Mouse (Mus musculus) brain, adult 2 months (tissue): ENCODE data around the gene Gabrq.
A peak's percentile ranks its signal among the peaks of the same experiment; 100 is the strongest.

Experiments
- DNase-seq: peaks from one replicate; pipeline ENCODE4 v3.0.0; 2011; ENCODE audit warnings: low read depth, low spot score

Gabrq gene

DNA sequence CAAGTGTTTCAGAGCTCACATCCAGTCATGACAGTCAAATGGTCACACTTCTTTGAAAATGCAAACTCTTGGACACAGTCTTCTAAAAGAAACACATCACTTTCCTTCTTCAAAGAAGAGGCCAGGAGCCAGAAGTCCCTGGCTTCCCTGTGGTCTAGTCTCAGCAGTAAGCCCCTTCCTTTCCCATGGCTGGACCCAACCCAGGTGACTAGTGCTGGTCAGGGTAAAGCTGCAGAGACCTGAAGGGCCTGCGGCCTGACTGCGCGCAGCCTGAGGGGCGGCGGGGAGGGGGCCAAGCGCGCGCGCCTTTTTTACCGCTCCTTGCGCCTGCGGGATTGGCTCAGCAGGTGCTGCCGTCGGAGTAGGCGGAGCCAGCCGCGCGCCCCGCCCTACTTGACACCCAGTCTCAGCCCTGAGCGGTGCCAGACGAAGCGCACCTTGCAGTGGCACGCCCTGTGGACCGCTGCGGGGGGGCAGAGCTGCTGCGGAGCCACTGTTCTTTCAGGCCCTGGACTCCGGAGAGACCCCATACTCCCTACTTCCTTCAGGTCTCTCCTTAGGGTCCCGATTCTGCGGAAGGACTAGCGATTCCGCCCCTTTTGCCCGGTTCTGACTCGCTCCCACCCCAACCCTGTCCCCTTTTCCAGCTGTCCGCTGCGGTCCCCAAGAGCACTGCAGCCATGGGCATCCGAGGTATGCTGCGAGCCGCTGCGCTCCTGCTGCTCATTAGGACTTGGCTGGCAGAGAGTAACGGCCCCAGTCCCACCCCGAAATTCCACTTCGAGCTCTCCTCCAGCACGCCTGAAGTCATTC is at the start of gene Gabrq:
TSS of gene Gabrq (plus strand) at position 403 of the 813 bp plus-strand sequence.
- peak; percentile 12 for DNase-seq

DNA sequence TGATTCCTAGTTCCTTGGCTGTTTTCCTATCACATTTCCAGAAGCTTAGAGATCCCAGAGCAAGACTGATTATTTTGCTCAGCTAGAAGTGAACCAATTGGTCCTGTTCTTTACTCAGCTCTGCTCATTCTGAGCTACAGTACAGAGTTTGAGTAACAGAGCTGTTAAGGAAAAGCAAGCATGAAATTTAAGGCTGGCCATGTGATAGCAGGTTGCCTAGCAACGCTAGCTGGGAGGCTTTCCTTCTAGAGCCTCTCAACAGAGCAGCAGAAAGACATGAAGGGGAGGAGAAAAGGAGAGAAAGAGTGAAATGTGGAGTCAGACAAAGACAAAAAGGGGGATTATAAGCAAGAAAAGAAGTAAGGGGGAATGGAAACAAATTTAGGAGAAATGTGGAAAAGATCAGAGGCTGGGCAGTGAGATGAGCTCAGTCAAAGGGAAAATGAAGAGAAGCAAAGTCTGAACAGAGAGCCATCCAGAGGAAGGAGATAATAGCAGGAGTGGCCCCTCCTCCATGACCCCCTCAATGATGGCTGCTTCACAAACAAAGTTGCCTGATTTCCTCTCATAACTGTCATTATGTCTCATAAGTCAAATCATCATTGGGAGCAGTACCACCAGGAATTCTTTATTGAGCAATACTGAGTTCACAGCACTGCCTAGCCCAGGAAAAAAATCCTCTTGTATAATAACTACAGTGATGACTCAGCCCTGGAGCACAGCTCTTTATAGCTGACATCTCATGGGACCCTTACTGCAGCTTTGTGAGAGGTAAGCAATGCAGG is 36.0 kb upstream of the Gabrq start:
- peak; percentile 85 for DNase-seq

DNA sequence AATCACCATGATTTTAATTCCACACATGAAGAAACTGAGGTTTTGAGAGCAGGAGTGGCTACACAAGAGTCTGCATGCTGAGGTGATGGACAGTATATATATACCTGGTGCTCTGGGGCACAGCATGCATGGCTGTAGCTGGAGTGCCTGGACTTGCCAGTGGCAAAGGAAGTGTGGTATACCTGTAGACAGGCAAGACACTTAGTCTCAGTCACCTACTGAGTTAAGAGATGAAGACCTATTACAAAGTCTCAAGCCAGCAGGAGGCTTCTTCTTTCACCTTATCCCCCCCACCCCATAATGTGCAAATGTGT is 35.5 kb upstream of the Gabrq start:
- no peak for DNase-seq

DNA sequence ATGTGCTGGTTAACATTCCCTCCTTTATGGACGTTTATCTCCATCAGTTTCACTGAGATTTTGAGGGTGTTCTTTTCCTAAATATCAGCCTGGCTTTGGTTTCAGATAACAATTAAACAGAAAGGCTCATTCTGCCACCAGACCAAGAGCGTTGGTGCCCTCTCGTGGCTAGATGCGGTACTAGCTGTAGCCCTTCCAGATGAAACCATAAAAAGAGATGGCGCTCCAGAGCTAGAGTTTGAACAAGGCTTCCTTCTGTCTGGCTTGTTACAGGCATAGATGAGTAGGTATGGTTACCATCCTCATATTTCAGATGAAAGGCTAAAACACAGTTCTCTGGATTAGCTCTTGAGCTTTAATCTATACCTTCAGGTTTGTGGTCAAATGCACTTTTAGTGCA is 5.4 kb upstream of the Gabrq start:
- DNase-seq: peak; percentile 71

DNA sequence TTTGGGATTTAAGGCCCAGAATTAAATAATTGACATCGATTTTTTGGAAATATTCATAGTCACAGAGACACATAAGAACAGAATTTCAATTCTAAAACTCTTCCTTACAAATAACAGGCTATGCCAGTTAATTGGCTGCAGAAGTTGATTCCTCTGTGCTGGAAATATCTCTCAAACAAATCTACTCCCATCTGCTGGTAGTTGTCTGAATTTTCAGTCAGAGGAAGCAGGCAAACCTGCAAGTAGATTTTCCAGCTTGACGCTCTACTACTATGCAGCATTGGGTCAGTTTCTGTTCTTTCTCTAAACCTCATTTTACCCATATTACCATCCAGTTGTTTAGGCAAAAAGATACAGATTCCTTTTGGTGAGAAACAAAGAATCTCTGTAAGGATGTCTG is 1.7 kb upstream of the Gabrq start:
- peak; percentile 16 for DNase-seq

DNA sequence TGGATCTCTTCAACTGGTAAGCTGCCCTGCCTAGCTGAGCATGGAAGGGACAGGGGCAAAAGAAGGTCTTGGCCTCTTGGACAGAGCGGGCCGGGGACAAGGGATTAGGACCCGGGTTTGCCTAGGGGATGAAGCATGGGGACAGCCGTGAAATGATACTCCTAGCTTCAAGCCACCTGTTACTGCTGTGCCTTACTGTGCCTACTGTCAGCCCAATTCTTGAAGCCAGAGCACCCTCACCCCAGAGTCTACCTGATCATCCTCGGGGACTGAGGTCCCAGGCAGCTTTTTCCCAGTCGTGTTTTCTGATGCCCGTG is 569 bp downstream of the Gabrq start:
- no peak for DNase-seq
